Mouse (Mus musculus) lung, postnatal 4 days (tissue): ENCODE measurements around the gene Irs1.

ENCODE experiments used
- DNase-seq, 2 experiments: peaks; one replicate each; pipeline ENCODE4 v3.0.0; 2021

Irs1 gene

GRCm38 (mm10) chr1:82288421-82288990 is 2.7 kb downstream of the Irs1 start:
- DNase-seq = peak; percentile 21 to 38

GRCm38 (mm10) chr1:82287776-82288325 is 3.4 kb downstream of the Irs1 start:
- DNase-seq = peak in 1 of 2 experiments; percentile 29

GRCm38 (mm10) chr1:82287052-82287775 is 4.0 kb downstream of the Irs1 start:
- DNase-seq = peak; percentile 28 to 32

- peak in 1 of 2 experiments; percentile 20 for DNase-seq
These were observed 4.8 kb downstream of the Irs1 start for GRCm38 (mm10) chr1:82286190-82287051.

- DNase-seq = no peak
These were observed 5.6 kb downstream of the Irs1 start for GRCm38 (mm10) chr1:82285461-82286189.

- DNase-seq = no peak
These were observed 6.8 kb downstream of the Irs1 start for GRCm38 (mm10) chr1:82284403-82284802.

GRCm38 (mm10) chr1:82283901-82284301 is 7.3 kb downstream of the Irs1 start:
- DNase-seq = peak in 1 of 2 experiments; percentile 16

GRCm38 (mm10) chr1:82282992-82283611 is 8.1 kb downstream of the Irs1 start:
- peak; percentile 90 to 94 for DNase-seq

GRCm38 (mm10) chr1:82281823-82282222 is 9.4 kb downstream of the Irs1 start:
- DNase-seq = no peak

GRCm38 (mm10) chr1:82279768-82280167 is 11.4 kb downstream of the Irs1 start:
- DNase-seq = no peak

GRCm38 (mm10) chr1:82274361-82274760 is 16.9 kb downstream of the Irs1 start:
- no peak for DNase-seq

- no peak for DNase-seq
These were observed 17.7 kb downstream of the Irs1 start for GRCm38 (mm10) chr1:82273529-82273928.

GRCm38 (mm10) chr1:82272231-82272630 is 19.0 kb downstream of the Irs1 start:
- DNase-seq = no peak

- DNase-seq = no peak
These were observed 23.7 kb downstream of the Irs1 start for GRCm38 (mm10) chr1:82267547-82267946.

- no peak for DNase-seq
These were observed 28.9 kb downstream of the Irs1 start for GRCm38 (mm10) chr1:82262331-82262730.

GRCm38 (mm10) chr1:82261638-82262037 is 29.6 kb downstream of the Irs1 start:
- DNase-seq = no peak

- no peak for DNase-seq
These were observed 30.1 kb downstream of the Irs1 start for GRCm38 (mm10) chr1:82261053-82261618.

- DNase-seq = no peak
These were observed 31.2 kb downstream of the Irs1 start for GRCm38 (mm10) chr1:82260055-82260454.

- no peak for DNase-seq
These were observed 32.9 kb downstream of the Irs1 start for GRCm38 (mm10) chr1:82258331-82258730.

GRCm38 (mm10) chr1:82257457-82257856 is 33.8 kb downstream of the Irs1 start:
- peak; percentile 32 to 71 for DNase-seq

GRCm38 (mm10) chr1:82253789-82254445 is 37.3 kb downstream of the Irs1 start:
- no peak for DNase-seq
